Mouse (Mus musculus): ENCODE data around the gene Max. TPM values are rescaled to one million over a fixed set of nuclear protein-coding genes. Genes with fewer than 3 reads are reported as not detected.

Gene Max
- total and polyA plus RNA-seq, 3 experiments, result 48.2 to 356 (median 164) TPM

DNA sequence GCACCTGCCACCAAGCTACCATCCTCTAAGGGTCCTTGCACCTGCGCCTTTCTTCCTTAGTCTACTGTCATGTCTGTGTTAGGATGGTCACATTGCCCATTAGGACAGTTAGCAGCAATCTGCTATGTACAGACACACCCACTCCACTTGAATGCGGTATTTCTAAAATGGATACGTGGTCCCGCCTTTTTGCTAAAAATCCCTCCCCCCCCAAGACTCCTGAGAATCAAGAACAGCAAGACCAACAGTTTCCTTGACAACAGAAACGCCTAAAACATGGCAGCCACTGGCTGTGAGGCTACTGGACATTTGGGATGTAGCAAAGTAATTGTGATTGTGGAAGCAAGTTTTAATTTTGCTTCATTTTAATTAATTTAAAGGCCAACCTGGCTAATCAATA, 32.8 kb upstream of the Max start:
- Histone ChIP-seq H3K36me3 (ENCODE audit: control insufficient read depth in 1 of 2, insufficient read depth in 2 of 2, low read length in 2 of 2) (no peaks in the 10 kb centered on the region), H3K27ac (ENCODE audit: control insufficient read depth, low read depth, low read length) (no peak overlapping the region), H3K79me2 (ENCODE audit: control insufficient read depth, insufficient read depth, low read length, poor library complexity) (no peaks in the 10 kb centered on the region), H3K9ac (ENCODE audit: control insufficient read depth, low read depth, low read length, poor library complexity, severe bottlenecking) (no peak overlapping the region), H3K4me3 (ENCODE audit: control insufficient read depth in 1 of 2, insufficient read depth in 1 of 2, low read depth in 2 of 2, low read length in 2 of 2) (no peak overlapping the region), H3K4me1 (ENCODE audit: control insufficient read depth in 1 of 2, insufficient read depth in 2 of 2, low read length in 2 of 2) (0 out of 4 replicates have a peak, but pooled peaks cover 0 to under 1% of the 10 kb centered on the region in 2 experiments), H3K27me3 (ENCODE audit: control insufficient read depth in 1 of 2, insufficient read depth in 2 of 2, low read length in 2 of 2) (no peaks in the 10 kb centered on the region), H3K9me3 (replicated peaks; ENCODE audit: insufficient read depth, low read length) (no peaks in the 10 kb centered on the region)
- no peak for TF ChIP-seq SIN3A (IDR thresholded peaks at IDR 0.05; ENCODE audit: low read length)
- no peak for TF ChIP-seq HCFC1 (IDR thresholded peaks at IDR 0.05; ENCODE audit: low read depth, low read length)
- TF ChIP-seq NELFE (IDR thresholded peaks at IDR 0.05; ENCODE audit: low read depth, low read length), result no peak
- no peak for TF ChIP-seq KAT2A (conservative IDR thresholded peaks at IDR 0.05; ENCODE audit: low read depth, low read length)
- TF ChIP-seq RCOR1 (IDR thresholded peaks at IDR 0.05; ENCODE audit: low read depth, low read length), result no peak
- TF ChIP-seq POLR2AphosphoS2 (IDR thresholded peaks at IDR 0.05; ENCODE audit: low read length), result no peak
- no peak for TF ChIP-seq RAD21 (IDR thresholded peaks at IDR 0.05; ENCODE audit: low read depth, low read length)
- no peak for TF ChIP-seq MAX (IDR thresholded peaks at IDR 0.05; ENCODE audit: low read length)
- TF ChIP-seq BHLHE40 (IDR thresholded peaks at IDR 0.05; ENCODE audit: borderline replicate concordance, low read depth, low read length), result no peak
- no peak for TF ChIP-seq NRF1 (IDR thresholded peaks at IDR 0.05; ENCODE audit: insufficient read depth, low read depth, low read length, poor library complexity, severe bottlenecking)
- no peak for TF ChIP-seq TBP (IDR thresholded peaks at IDR 0.05; ENCODE audit: low read depth, low read length)
- no peak for TF ChIP-seq EP300 (IDR thresholded peaks at IDR 0.05; ENCODE audit: low read depth in 1 of 2, low read length in 2 of 2)
- no peak for TF ChIP-seq ZNF384 (IDR thresholded peaks at IDR 0.05; ENCODE audit: low read depth, low read length)
- no peak for TF ChIP-seq MYB (IDR thresholded peaks at IDR 0.05; ENCODE audit: low read depth, low read length)
- TF ChIP-seq POLR2A (IDR thresholded peaks at IDR 0.05; ENCODE audit: control insufficient read depth in 1 of 2, insufficient read depth in 1 of 2, low read depth in 1 of 2, low read length in 2 of 2, poor library complexity in 1 of 2), result no peak
- TF ChIP-seq CHD1 (IDR thresholded peaks at IDR 0.05; ENCODE audit: low read depth, low read length), result no peak
- no peak for TF ChIP-seq USF2 (IDR thresholded peaks at IDR 0.05; ENCODE audit: borderline replicate concordance in 1 of 2, insufficient read depth in 1 of 2, low read depth in 1 of 2, low read length in 2 of 2)
- no peak for TF ChIP-seq USF1 (IDR thresholded peaks at IDR 0.05; ENCODE audit: low read depth, low read length)
- no peak for DNase-seq (ENCODE audit: low read depth, low spot score)

DNA sequence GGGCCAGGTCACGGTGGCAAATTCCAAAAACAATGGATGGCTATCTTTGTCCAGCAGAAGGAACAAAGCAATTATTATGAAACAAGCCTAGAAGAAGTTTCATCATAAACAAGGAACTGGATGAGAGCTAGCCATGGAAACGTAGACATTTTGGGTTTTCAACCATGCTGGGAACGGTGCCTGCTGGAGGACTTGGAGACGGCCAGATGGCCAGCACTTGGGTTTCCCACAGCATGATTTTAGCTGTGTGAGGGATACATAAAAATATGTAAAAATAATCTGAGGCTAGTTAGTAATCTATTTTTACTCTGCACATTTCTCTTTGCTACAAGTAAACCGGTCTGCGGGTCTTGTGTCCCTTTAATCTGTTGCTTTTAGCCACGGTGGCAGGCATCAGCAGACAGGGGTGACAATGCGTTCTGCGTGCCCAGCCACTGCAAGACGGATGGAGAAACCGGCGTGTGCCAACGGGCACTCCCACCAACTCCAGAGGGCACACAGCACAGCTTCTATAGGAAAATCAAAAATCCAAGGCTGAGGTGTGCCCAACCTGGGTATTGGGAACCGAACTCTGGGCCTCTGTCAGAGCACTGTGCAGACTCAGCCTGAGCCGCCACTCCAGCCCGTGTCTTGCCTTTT, 31.0 kb upstream of the Max start:
- no peak overlapping the region for H3K4me3 ChIP-seq (ENCODE audit: control insufficient read depth in 1 of 2, insufficient read depth in 1 of 2, low read depth in 2 of 2, low read length in 2 of 2)
- TF ChIP-seq BHLHE40 (IDR thresholded peaks at IDR 0.05; ENCODE audit: borderline replicate concordance, low read depth, low read length), result no peak
- TF ChIP-seq USF1 (IDR thresholded peaks at IDR 0.05; ENCODE audit: low read depth, low read length), result no peak
- TF ChIP-seq GABPA (IDR thresholded peaks at IDR 0.05; ENCODE audit: low read depth, low read length), result no peak
- TF ChIP-seq TBP (IDR thresholded peaks at IDR 0.05; ENCODE audit: low read depth, low read length), result no peak
- TF ChIP-seq EP300 (IDR thresholded peaks at IDR 0.05; ENCODE audit: low read depth in 1 of 2, low read length in 2 of 2), result no peak
- no peak for TF ChIP-seq MXI1 (IDR thresholded peaks at IDR 0.05; ENCODE audit: low read depth, low read length)
- TF ChIP-seq CHD1 (IDR thresholded peaks at IDR 0.05; ENCODE audit: low read depth, low read length), result no peak
- no peak for TF ChIP-seq TCF12 (IDR thresholded peaks at IDR 0.05; ENCODE audit: low read depth, low read length)
- no peak for TF ChIP-seq MEF2A (IDR thresholded peaks at IDR 0.05; ENCODE audit: extremely low read depth, insufficient replicate concordance, low read depth, low read length, poor library complexity, severe bottlenecking)
- no peak for TF ChIP-seq MAX (IDR thresholded peaks at IDR 0.05; ENCODE audit: low read length)
- TF ChIP-seq CHD2 (IDR thresholded peaks at IDR 0.05; ENCODE audit: low read length), result no peak
- no peak for TF ChIP-seq NELFE (IDR thresholded peaks at IDR 0.05; ENCODE audit: low read depth, low read length)
- TF ChIP-seq KAT2A (conservative IDR thresholded peaks at IDR 0.05; ENCODE audit: low read depth, low read length), result no peak
- no peak for TF ChIP-seq ZNF384 (IDR thresholded peaks at IDR 0.05; ENCODE audit: low read depth, low read length)
- TF ChIP-seq ZC3H11A (IDR thresholded peaks at IDR 0.05; ENCODE audit: low read depth, low read length), result no peak
- no peak for TF ChIP-seq POLR2AphosphoS2 (IDR thresholded peaks at IDR 0.05; ENCODE audit: low read length)
- TF ChIP-seq CTCF (IDR thresholded peaks at IDR 0.05 in 2 of 3, conservative IDR thresholded peaks at IDR 0.05 in 1 of 3; ENCODE audit: control insufficient read depth in 1 of 3, insufficient read depth in 1 of 3, low read depth in 2 of 3, low read length in 3 of 3, poor library complexity in 1 of 3, severe bottlenecking in 1 of 3), result no peak
- no peak for TF ChIP-seq ELF1 (IDR thresholded peaks at IDR 0.05; ENCODE audit: low read depth, low read length)
- TF ChIP-seq E2F4 (IDR thresholded peaks at IDR 0.05; ENCODE audit: borderline replicate concordance, low read depth, low read length), result no peak
- TF ChIP-seq MAFK (IDR thresholded peaks at IDR 0.05; ENCODE audit: borderline replicate concordance, low read depth, low read length), result no peak
- H3K27me3 ChIP-seq (ENCODE audit: control insufficient read depth in 1 of 2, insufficient read depth in 2 of 2, low read length in 2 of 2), result no peaks in the 10 kb centered on the region

More for the DNA sequence above, 31.0 kb upstream of the Max start:
- Histone ChIP-seq H3K79me2 (ENCODE audit: control insufficient read depth, insufficient read depth, low read length, poor library complexity) (no peaks in the 10 kb centered on the region), H3K27ac (ENCODE audit: control insufficient read depth, low read depth, low read length) (no peak overlapping the region), H3K36me3 (ENCODE audit: control insufficient read depth in 1 of 2, insufficient read depth in 2 of 2, low read length in 2 of 2) (no peaks in the 10 kb centered on the region; a peak in 1 of 4 replicates), H3K4me1 (ENCODE audit: control insufficient read depth in 1 of 2, insufficient read depth in 2 of 2, low read length in 2 of 2) (no peaks in the 10 kb centered on the region), H3K9ac (ENCODE audit: control insufficient read depth, low read depth, low read length, poor library complexity, severe bottlenecking) (no peak overlapping the region), H3K9me3 (replicated peaks; ENCODE audit: insufficient read depth, low read length) (no peaks in the 10 kb centered on the region)
- no peak for DNase-seq (ENCODE audit: low read depth, low spot score)

Measured in MEL (cell line).